Mouse (Mus musculus): ENCODE measurements around the gene Galnt10.

GRCm38 (mm10) chr11:57615871-57616270, 29.4 kb upstream of the Galnt10 start:
- TF ChIP-seq CTCF (IDR thresholded peaks at IDR 0.05; ENCODE audit: extremely low read depth, insufficient read length, insufficient replicate concordance, low read depth, low read length) (no peak), POLR2A (IDR thresholded peaks at IDR 0.05; ENCODE audit: low read depth, low read length) (no peak)
